Mouse (Mus musculus) embryonic facial prominence, embryonic 13.5 days (tissue): Measurements from ENCODE around the gene Onecut1. TPM values are rescaled to one million over a fixed set of nuclear protein-coding genes. Genes with fewer than 3 reads are reported as not detected.

Source experiments
- ATAC-seq: fragments of 200-750 bp; cut with Nextera tagmentation; 2 replicates; pipeline ENCODE4 v1.8.0; 2017; ENCODE audit warnings: low read depth; ENCODE audit not compliant: insufficient number of reproducible peaks, insufficient read depth, low FRiP score, low TSS enrichment
- H3K27ac ChIP-seq: fragments of 300-500 bp; sonication (generic); 2 replicates; pipeline ENCODE4 v1.5.1; 2015; ENCODE audit warnings: moderate library complexity, mild to moderate bottlenecking, inconsistent platforms
- H3K27me3 ChIP-seq: fragments of 300-500 bp; sonication (generic); 2 replicates; pipeline ENCODE4 v1.6.1; 2015; ENCODE audit warnings: mild to moderate bottlenecking, inconsistent platforms
- H3K36me3 ChIP-seq: fragments of 300-500 bp; sonication (generic); 2 replicates; pipeline ENCODE4 v1.6.1; 2015; ENCODE audit warnings: mild to moderate bottlenecking, inconsistent platforms
- H3K4me1 ChIP-seq: fragments of 300-500 bp; sonication (generic); 2 replicates; pipeline ENCODE4 v1.6.1; 2015; ENCODE audit warnings: inconsistent platforms
- H3K4me2 ChIP-seq: fragments of 300-500 bp; sonication (generic); 2 replicates; pipeline ENCODE4 v1.6.1; 2015; ENCODE audit warnings: moderate library complexity, mild to moderate bottlenecking, inconsistent platforms
- H3K4me3 ChIP-seq: fragments of 300-500 bp; sonication (generic); 2 replicates; pipeline ENCODE4 v1.5.1; 2015; ENCODE audit warnings: mild to moderate bottlenecking, inconsistent platforms
- H3K9ac ChIP-seq: fragments of 300-500 bp; sonication (generic); 2 replicates; pipeline ENCODE4 v1.6.1; 2015; ENCODE audit warnings: mild to moderate bottlenecking, inconsistent platforms
- H3K9me3 ChIP-seq: fragments of 300-500 bp; sonication (generic); 2 replicates; pipeline ENCODE4 v1.6.1; 2016; ENCODE audit warnings: inconsistent platforms
- WGBS: fragments of 180-500 bp; shearing (Covaris S2); methylation state at CpG from one replicate; pipeline ENCODE4 v1.1.7; 2015; ENCODE audit warnings: mixed read lengths; 5-methylcytosine and 5-hydroxymethylcytosine counted together
- polyA plus RNA-seq: library from polyadenylated mRNA; unstranded; fragments of >200 nt; fragmentation: Nextera tagmentation; extraction: Ambion mirVana; gene quantifications from 2 replicates; pipeline ENCODE4 v1.2.1, GENCODE M21; 2015

The Onecut1 gene
- polyA plus RNA-seq, 1 experiment from 2014 or later, result not detected

DNA sequence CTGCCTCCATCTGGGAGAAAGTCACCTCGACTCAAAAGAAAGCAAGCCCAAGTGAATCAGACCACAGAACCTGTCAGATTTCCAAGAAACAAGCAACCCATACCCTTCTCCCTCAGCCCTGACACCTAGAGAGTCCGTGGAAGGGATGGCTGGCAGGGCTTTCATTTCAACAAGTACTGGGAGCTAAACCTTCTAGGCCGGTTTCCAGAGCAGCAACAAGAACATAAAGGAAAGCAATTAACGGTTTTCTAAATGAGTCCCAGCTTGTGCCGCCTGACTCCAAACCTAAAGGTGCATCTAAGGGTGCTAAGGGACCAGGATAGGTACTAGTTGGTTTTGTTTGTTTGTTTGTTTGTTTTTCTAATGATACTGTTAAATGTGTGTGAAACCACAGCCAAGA is 10.1 kb upstream of the Onecut1 start:
- Histone ChIP-seq H3K4me1 (peaks cover 12% of the 10 kb centered on the region), H3K4me3 (no peak overlapping the region), H3K36me3 (no peaks in the 10 kb centered on the region), H3K4me2 (no peak overlapping the region), H3K27ac (no peak overlapping the region), H3K27me3 (peaks cover 100% of the 10 kb centered on the region), H3K9me3 (no peaks in the 10 kb centered on the region), H3K9ac (no peak overlapping the region)
- 3% methylated on average over 5 of the region's 5 CpGs for WGBS
- no peak for ATAC-seq

DNA sequence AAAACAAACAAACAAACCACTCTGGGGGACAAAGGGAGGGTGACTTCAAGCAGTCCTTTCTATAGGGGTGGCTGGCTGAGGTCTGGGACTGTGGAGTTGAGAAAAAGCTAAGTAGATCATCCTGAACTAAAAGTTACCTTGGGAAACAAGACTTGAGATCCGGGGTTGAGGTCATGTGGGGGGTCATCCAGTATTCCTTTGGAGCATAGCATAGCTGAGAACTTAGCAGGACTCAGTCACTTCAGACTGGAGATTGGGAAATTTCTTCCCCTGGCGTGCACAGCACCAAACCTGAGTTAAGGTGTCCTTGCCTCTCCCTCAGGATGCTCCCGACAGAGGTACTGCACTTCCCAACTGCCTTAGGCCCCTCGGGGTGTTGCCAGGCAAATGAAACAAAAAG is 9.4 kb upstream of the Onecut1 start:
- no peak for ATAC-seq
- H3K27ac ChIP-seq, result no peak overlapping the region
- no peaks in the 10 kb centered on the region for H3K36me3 ChIP-seq
- no peak overlapping the region for H3K9ac ChIP-seq
- H3K4me1 ChIP-seq, result peaks cover 12% of the 10 kb centered on the region
- no peak overlapping the region for H3K4me3 ChIP-seq
- H3K27me3 ChIP-seq, result peaks cover 100% of the 10 kb centered on the region
- no peak overlapping the region for H3K4me2 ChIP-seq
- WGBS, result under 1% methylated on average over 4 of the region's 4 CpGs
- H3K9me3 ChIP-seq, result no peaks in the 10 kb centered on the region

DNA sequence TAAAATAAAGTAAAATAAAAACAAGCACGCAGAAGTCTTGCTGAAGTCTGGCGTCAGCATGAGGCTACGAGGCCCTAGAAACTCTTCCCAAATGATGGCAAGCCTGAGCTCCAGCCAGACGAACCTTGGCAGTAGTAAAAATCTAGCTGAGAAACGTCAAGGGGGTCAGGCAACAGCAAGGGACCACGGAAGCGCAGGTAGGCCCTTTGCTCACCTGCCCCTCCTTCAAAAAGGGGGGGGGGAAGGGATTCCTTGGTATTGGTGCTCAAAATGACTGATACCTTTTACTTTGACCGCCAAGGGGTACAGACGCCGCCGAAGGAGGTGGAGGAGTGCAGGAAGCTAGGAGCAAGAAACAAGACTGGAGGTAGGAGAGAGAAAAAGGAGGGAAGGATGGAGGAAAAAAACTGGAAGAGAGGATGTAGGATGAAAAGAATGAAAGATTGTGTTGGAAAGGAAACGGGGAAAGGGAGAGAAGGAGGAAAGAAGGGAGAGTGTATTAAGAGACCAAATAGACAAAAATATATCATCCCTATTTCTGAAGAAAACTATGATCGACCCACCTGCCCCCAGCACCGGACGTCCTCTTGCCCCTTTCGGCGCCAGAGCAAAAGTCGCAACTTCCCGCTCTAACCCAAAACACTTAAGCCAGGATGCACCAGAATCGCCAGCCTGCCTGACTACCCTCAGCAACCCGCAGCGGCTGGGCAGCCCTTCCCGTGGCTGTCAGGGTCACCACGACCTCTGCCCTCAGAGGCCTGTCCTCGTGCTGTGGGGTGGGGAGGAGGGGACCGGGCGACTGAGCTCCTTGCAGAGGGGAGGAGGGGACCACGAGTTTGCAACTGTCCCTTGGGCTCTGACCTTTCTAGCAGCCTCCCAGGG is 8.3 kb upstream of the Onecut1 start:
- Histone ChIP-seq H3K27ac (no peak overlapping the region), H3K9ac (no peak overlapping the region), H3K36me3 (no peaks in the 10 kb centered on the region), H3K27me3 (peaks cover 100% of the 10 kb centered on the region), H3K4me2 (no peak overlapping the region), H3K9me3 (no peaks in the 10 kb centered on the region), H3K4me3 (no peak overlapping the region), H3K4me1 (peaks cover 10% of the 10 kb centered on the region)
- 2% methylated on average over 28 of the region's 28 CpGs for WGBS
- ATAC-seq, result no peak

DNA sequence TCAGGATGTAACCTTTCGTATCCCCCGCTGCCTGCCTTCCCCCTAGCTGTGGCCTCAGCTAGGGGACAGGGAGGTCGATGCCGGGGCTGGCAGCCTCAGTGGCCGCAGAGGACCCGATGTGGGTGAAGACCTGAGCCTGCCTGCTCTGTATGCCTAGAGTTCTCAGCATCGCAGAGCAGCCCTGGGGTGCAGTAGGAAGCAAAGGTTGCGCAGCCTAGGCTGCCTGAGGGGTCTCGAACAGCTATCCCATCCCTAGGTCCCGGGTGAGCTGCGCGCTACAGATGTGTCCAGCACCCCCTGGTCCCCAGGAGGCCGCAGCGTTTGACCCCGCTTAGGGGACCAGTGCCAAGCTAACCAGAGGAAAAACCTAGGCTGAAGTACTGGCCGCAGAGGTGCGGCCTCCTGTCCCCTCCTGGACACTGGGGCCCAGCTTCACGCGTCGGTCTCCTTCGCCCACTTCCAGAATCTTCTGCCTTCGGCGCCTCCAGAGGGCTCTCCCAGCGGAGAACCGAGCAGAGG is 7.6 kb upstream of the Onecut1 start:
- H3K4me3 ChIP-seq, result no peak overlapping the region
- H3K27ac ChIP-seq, result no peak overlapping the region
- no peaks in the 10 kb centered on the region for H3K36me3 ChIP-seq
- peaks cover 3% of the 10 kb centered on the region for H3K4me1 ChIP-seq
- WGBS, result 2% methylated on average over 25 of the region's 25 CpGs
- ATAC-seq, result 0 out of 2 replicates have a peak, but pooled peaks have one; percentile 59
- H3K9ac ChIP-seq, result no peak overlapping the region
- H3K4me2 ChIP-seq, result no peak overlapping the region
- peaks cover 100% of the 10 kb centered on the region for H3K27me3 ChIP-seq
- H3K9me3 ChIP-seq, result no peaks in the 10 kb centered on the region

DNA sequence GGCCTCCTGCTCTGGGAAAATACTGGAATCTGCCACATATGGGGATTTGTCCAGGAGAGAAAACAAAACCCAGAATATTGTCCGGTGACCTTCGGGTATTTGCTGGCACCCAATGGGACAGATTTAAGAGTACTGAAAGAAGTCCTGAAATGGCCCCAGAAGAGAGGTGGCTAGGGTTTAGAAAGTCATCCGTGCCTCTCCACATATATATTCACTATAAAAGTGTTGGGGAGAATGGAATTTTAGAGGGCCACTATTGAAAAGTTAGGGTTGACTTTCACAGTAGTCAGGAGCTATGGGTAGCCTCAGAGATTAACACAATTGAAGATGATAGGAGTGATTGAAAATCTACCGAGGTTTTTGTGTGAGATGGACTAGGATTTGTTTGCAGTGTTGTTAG is 6.3 kb upstream of the Onecut1 start:
- 3% methylated on average over 4 of the region's 4 CpGs for WGBS
- no peaks in the 10 kb centered on the region for H3K9me3 ChIP-seq
- H3K27ac ChIP-seq, result no peak overlapping the region
- no peak for ATAC-seq
- peaks cover under 1% of the 10 kb centered on the region; the same call in 1 of the 2 replicates for H3K4me1 ChIP-seq
- no peaks in the 10 kb centered on the region for H3K36me3 ChIP-seq
- no peak overlapping the region for H3K4me3 ChIP-seq
- H3K9ac ChIP-seq, result no peak overlapping the region
- H3K4me2 ChIP-seq, result no peak overlapping the region
- peaks cover 100% of the 10 kb centered on the region for H3K27me3 ChIP-seq

DNA sequence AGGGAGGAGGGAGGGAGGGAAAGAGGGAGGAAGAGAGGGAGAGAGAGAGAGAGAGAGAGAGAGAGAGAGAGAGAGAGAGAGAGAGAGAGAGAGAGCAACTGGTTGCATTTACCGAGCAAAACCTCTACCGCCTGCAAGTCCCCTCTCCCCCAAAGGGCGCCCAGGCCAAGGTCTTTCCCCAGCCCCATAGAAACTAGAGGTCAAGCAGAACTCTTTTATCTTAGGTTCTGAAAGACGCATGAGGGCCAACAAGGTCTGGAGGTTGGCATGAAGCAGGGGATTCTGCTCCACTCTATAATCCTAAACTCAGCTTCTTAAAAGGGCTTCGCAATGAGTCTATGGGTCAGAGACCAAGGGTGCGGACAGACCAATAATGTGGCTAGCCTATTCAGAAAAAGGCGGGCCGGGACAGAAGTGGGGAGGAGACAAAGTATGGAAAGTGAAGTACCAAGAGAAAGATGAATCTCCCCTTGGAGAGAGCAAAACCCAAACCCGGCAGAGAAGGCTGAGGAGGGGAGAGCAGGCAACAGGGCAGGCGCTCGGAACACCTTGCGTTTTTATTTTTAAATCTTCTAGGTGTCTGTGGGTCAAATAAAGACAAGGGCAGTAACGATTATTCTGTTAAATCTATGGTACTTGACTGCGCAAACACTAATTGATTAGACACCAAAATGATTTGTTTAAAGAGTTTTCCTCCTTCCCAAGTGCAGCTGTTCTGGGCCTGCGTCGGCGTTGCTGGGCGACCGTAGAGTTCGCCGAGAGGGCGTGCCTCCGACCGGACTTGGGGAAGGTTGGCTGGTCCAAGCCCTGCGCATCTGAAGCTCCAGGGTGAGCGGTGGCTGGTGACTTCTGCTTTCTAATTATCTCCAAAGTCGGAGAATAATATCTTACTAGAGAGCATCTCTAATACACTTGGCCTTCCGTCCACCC is 4.9 kb upstream of the Onecut1 start:
- H3K4me1 ChIP-seq, result peaks cover 10% of the 10 kb centered on the region; the same call in 1 of the 2 replicates
- H3K27ac ChIP-seq, result no peak overlapping the region
- H3K27me3 ChIP-seq, result peaks cover 100% of the 10 kb centered on the region
- no peak overlapping the region for H3K4me2 ChIP-seq
- no peaks in the 10 kb centered on the region for H3K9me3 ChIP-seq
- no peak overlapping the region for H3K9ac ChIP-seq
- ATAC-seq, result no peak
- no peak overlapping the region for H3K4me3 ChIP-seq
- no peaks in the 10 kb centered on the region for H3K36me3 ChIP-seq
- WGBS, result under 1% methylated on average over 28 of the region's 28 CpGs

DNA sequence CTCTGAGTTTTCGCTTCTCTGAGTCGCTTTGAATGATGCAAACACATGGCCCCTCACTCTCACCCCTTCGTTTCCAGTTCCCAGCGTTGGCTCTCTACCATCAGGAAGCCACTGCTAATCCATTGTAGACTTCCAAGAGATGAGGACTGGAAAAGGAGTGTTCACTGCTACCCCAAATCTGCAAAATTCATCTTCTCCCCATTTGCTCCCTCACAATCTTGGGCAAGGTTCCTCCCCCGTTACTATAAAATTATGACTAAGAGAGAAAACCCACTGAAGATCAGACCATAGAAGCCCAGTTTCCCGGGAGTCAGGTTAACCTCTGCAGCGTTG is 4.2 kb upstream of the Onecut1 start:
- 2% methylated on average over 7 of the region's 7 CpGs for WGBS
- no peak overlapping the region for H3K27ac ChIP-seq
- ATAC-seq, result no peak
- no peak overlapping the region for H3K4me3 ChIP-seq
- H3K9me3 ChIP-seq, result no peaks in the 10 kb centered on the region
- peaks cover 100% of the 10 kb centered on the region for H3K27me3 ChIP-seq
- H3K4me1 ChIP-seq, result peaks cover 16% of the 10 kb centered on the region
- H3K4me2 ChIP-seq, result no peak overlapping the region
- no peak overlapping the region for H3K9ac ChIP-seq
- H3K36me3 ChIP-seq, result no peaks in the 10 kb centered on the region

DNA sequence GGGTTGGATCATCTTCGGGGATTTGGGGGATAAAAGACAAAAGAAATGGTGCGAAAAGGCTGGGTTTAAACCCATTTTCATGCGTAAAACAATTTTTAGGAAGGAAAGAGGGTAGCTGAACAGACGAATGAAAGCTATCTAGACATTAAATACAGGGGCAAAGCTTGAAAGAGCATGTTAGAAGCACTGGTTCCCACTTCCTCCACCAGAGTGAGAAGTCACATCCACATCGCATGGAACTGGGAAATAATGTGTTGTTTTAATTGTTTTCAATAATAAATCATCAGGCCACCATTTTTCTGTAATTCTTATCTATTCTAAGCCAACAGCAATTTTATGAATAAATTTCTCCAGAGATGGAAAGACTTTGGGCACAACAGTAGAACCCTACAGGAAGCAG is 3.6 kb upstream of the Onecut1 start:
- peaks cover 23% of the 10 kb centered on the region for H3K4me1 ChIP-seq
- no peak overlapping the region for H3K4me3 ChIP-seq
- H3K27me3 ChIP-seq, result peaks cover 100% of the 10 kb centered on the region
- no peak for ATAC-seq
- H3K9me3 ChIP-seq, result no peaks in the 10 kb centered on the region
- no peak overlapping the region for H3K27ac ChIP-seq
- 4% methylated on average over 5 of the region's 5 CpGs for WGBS
- no peaks in the 10 kb centered on the region for H3K36me3 ChIP-seq
- no peak overlapping the region for H3K9ac ChIP-seq
- no peak overlapping the region for H3K4me2 ChIP-seq

DNA sequence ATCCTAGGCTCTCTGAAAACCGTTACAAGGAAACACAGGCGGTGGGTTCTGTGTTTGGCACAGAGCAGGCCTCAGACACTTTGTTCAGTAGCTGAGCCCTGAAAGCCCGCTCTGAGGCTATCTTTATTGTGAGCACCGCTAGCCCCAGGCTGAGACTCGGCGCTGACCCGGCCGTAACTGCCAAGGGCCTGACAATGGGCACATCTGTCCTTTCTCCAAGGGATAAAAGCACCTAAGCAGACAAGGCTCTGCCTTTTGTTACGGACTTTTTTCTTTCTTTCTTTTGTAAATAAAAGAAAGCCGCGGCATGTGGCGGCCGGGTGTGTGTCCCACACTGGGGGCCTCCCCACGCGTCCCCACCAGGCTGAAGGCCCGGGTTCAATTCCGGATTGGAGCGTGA is 1.3 kb upstream of the Onecut1 start:
- no peak overlapping the region for H3K9ac ChIP-seq
- 0 out of 2 replicates have a peak overlapping the region, but pooled peaks have one; percentile 92 for H3K4me2 ChIP-seq
- ATAC-seq, result no peak
- WGBS, result 4% methylated on average over 18 of the region's 18 CpGs
- no peak overlapping the region for H3K4me3 ChIP-seq
- no peaks in the 10 kb centered on the region for H3K9me3 ChIP-seq
- H3K27ac ChIP-seq, result no peak overlapping the region
- H3K27me3 ChIP-seq, result peaks cover 100% of the 10 kb centered on the region
- peaks cover 26% of the 10 kb centered on the region for H3K4me1 ChIP-seq
- no peaks in the 10 kb centered on the region for H3K36me3 ChIP-seq

DNA sequence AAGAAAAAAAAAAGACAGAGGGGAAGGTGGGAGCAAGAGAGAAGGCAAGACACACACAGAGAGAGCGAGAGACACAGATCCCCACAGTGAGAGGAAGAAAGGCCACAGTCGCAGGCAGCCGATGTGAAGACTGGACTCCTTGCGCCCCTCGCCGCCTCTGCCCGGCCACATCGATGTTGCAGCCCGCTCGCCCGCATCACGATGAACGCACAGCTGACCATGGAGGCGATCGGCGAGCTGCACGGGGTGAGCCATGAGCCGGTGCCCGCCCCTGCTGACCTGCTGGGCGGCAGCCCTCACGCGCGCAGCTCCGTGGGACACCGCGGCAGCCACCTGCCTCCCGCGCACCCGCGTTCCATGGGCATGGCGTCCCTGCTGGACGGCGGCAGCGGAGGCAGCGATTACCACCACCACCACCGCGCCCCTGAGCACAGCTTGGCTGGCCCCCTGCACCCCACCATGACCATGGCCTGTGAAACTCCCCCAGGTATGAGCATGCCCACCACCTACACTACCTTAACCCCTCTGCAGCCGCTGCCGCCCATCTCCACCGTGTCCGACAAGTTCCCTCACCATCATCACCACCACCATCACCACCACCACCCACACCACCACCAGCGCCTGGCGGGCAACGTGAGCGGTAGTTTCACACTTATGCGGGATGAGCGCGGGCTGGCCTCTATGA is 517 bp downstream of the Onecut1 start:
- no peak overlapping the region for H3K27ac ChIP-seq
- H3K9me3 ChIP-seq, result no peaks in the 10 kb centered on the region
- H3K9ac ChIP-seq, result peak overlapping the region; percentile 63
- ATAC-seq, result no peak
- peak overlapping the region; percentile 53 for H3K4me3 ChIP-seq
- H3K4me1 ChIP-seq, result peaks cover 26% of the 10 kb centered on the region
- H3K4me2 ChIP-seq, result peak overlapping the region; percentile 92
- H3K27me3 ChIP-seq, result peaks cover 100% of the 10 kb centered on the region
- under 1% methylated on average over 46 of the region's 48 CpGs for WGBS
- no peaks in the 10 kb centered on the region for H3K36me3 ChIP-seq
